In the genomic region with DNA sequence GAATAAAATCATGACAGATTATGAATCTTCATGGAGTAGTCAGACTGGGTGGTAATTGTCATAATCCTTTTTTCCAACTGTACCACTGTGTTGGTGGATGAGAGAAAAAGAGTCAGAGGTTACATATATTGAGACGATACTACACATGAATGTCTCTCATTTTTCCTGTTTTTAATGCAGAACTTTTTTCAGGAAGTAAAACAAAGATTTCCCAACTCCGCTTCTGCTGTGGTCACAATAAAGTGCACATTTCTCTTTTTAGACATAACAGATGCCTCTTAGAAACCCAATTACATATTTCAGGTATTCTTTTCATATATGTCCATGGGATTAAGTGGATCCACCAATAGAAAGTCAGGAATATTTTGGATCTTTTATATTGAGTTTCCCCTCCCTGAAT, we compare ENCODE assay signal across 23 mouse cellular contexts. TPM values are rescaled to one million over a fixed set of nuclear protein-coding genes. Genes with fewer than 3 reads are reported as not detected.
"Had no signal": no experiment of that assay in that cellular context is flagged by ENCODE, and none has a peak within 500 bp of the region (broad histone marks: within the 10 kb centered on the region; RNA-seq: fewer than 3 reads in every experiment).

No protein-coding gene starts in this region.

- H3K27ac ChIP-seq: liver, embryonic 15.5 days; macrophage; midbrain, embryonic 13.5 days; midbrain, embryonic 15.5 days; neural tube, embryonic 13.5 days; neural tube, embryonic 15.5 days had no signal

- ATAC-seq: liver, postnatal 0 days; midbrain, embryonic 13.5 days; midbrain, embryonic 15.5 days had no signal

- H3K27me3 ChIP-seq: liver, embryonic 15.5 days; midbrain, embryonic 13.5 days; midbrain, embryonic 15.5 days; neural tube, embryonic 13.5 days; neural tube, embryonic 15.5 days had no signal

- H3K36me3 ChIP-seq: liver, embryonic 15.5 days; midbrain, embryonic 13.5 days; midbrain, embryonic 15.5 days; neural tube, embryonic 13.5 days; neural tube, embryonic 15.5 days had no signal

- H3K9me3 ChIP-seq: liver, embryonic 15.5 days; megakaryocyte, embryonic 14.5 days; midbrain, embryonic 13.5 days; midbrain, embryonic 15.5 days; neural tube, embryonic 15.5 days had no signal

- H3K4me2 ChIP-seq: liver, embryonic 15.5 days; lung, embryonic 14.5 days; midbrain, embryonic 11.5 days; midbrain, embryonic 13.5 days; midbrain, embryonic 15.5 days; neural tube, embryonic 13.5 days; neural tube, embryonic 15.5 days had no signal

- H3K9ac ChIP-seq: liver, embryonic 15.5 days; liver, postnatal 0 days; lung, embryonic 14.5 days; midbrain, embryonic 13.5 days; midbrain, embryonic 15.5 days; neural tube, embryonic 13.5 days; neural tube, embryonic 15.5 days had no signal

- H3K4me3 ChIP-seq: liver, embryonic 15.5 days; megakaryocyte, embryonic 14.5 days; midbrain, embryonic 13.5 days; midbrain, embryonic 15.5 days; myocyte; neural tube, embryonic 13.5 days; neural tube, embryonic 15.5 days had no signal

- H3K4me1 ChIP-seq: liver, embryonic 15.5 days; megakaryocyte, embryonic 14.5 days; midbrain, embryonic 13.5 days; midbrain, embryonic 15.5 days; neural tube, embryonic 13.5 days; neural tube, embryonic 15.5 days had no signal

- DNase-seq: liver, postnatal 0 days; lung, embryonic 14.5 days; lung, postnatal 10 days; retina, postnatal 1 day; right cerebral cortex, adult 18-20 months; right cerebral cortex, postnatal 25 days; right cerebral cortex, postnatal 4 days; spleen, adult 18-20 months; thymus, adult 18-20 months; thymus, postnatal 14 days; thymus, postnatal 36 days had no signal

RNA-seq across cellular contexts. Expression of a gene that starts 46.7 kb away (rescaled TPM):
- total RNA-seq: midbrain, postnatal 0 days had no signal
- polyA plus RNA-seq: midbrain, embryonic 11.5 days; midbrain, embryonic 13.5 days; midbrain, embryonic 15.5 days; midbrain, postnatal 0 days; myocyte; neural tube, embryonic 11.5 days; neural tube, embryonic 13.5 days; neural tube, embryonic 15.5 days; stomach, embryonic 14.5 days had no signal
